Mouse (Mus musculus) kidney, adult 11 months (tissue): ENCODE measurements around the gene Pmis2.
A peak's percentile ranks its signal among the peaks of the same experiment; 100 is the strongest.

Experiments used
- DNase-seq: peaks from one replicate; pipeline ENCODE4 v3.0.0; 2022

The Pmis2 gene

GRCm38 (mm10) chr7:30633762-30634412 lies 37.5 kb downstream of the Pmis2 start:
- no peak for DNase-seq

DNA sequence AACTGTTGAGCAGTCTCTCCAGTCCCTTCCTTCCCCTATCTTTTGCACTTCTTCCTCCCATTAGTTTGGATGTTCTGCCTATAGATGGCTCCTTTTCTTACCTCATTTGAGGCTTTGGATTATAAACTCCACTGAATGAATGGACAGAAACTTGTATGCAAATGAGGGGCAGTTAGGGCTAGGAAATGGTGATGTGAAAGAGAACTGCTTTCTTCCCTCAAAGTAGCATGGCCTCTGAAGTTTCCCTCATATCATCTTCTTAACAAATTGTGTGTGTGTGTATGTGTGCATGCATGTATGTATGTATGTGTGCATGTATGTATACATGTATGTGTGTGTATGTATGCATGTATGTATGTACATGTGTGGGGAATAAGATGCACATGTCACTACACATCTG lies 42.4 kb downstream of the Pmis2 start:
- DNase-seq: no peak

- no peak for DNase-seq
Measured at GRCm38 (mm10) chr7:30626647-30627046, 44.8 kb downstream of the Pmis2 start.

DNA sequence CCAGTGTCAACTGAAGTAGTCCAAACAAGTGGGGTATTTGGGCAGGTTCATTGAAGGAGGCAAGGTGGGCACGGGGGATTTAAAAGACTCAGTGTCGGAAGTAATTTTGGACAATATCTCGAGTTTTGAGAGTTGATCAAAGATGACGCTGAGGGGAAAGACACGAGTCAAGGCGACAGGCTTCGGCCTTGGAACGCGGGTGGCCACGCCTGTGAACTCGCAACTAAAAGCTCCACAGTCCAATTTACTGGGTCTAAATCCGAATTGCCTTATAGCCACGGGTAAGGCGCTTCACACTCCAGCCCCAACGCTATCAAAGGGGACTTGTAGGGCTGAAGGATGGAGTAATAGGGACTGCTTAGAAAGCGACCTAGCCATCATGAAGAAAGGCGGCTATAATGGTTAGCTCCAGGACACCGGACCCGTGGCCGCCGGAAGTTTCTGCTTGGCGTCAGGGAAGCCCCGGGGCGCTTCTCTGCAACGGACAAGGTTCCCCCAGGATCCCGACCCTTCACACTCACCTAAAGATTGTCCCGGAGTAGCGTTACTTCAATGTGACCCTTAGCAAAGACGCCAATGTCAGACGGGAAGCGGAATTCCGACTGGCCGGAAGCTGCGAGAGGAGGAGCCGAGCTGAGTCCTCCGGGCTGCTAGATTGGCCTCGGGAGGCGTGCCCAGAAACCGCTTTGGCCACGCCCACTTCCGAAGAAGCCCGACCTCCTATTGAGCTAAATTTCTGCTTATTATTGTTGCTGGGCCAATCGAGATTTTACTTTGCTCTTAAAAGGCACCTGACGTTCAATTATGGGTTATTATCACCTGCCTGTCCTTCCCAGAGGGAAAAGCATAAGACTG lies 45.6 kb downstream of the Pmis2 start, which contains the start of gene Cox6b1:
Cox6b1 (minus strand) TSS at position 622 of the 855 bp plus-strand sequence.
- DNase-seq: peak; percentile 88
